Mouse (Mus musculus): ENCODE results near the gene Lep. TPM values are rescaled to one million over a fixed set of nuclear protein-coding genes. Genes with fewer than 3 reads are reported as not detected.

Gene Lep
- polyA plus RNA-seq, 1 experiment: 3.0 TPM

DNA sequence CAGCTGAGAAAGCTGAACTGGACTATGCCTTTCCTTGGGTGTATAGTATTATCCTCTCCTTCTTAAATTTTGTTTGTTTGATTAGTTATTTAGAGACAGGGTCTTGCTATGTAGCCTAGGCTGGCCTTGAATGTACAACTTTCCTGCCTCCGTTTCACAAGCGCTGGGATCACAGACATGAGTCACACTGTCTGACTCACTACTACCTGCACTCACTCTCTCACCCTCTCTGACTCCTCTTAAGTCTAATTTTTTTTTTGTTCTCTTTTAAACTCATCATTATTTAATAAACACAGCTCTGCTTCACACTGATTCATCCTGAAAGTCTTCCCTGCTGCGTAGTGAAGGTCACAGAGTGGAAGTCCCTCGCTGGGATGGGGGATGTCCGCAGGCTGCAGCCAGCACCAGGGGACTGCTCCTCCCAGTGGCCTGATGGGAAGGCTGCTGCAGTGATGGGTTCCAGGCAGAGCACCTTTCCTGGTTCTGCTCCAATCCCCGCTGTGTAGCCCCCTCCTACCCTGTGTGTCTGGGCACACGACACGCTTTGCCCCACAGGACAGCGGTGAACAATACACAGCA lies 22.8 kb downstream of the Lep start:
- H3K4me1 ChIP-seq (replicated peaks; ENCODE audit: control insufficient read depth, insufficient read depth, low read length): no peaks in the 10 kb centered on the region
- H3K36me3 ChIP-seq (ENCODE audit: control insufficient read depth, insufficient read depth, low read length): no peaks in the 10 kb centered on the region
- TF ChIP-seq POLR2A (IDR thresholded peaks at IDR 0.05; ENCODE audit: control insufficient read depth, extremely low read depth, insufficient read depth, low read length, poor library complexity) (no peak), CTCF (IDR thresholded peaks at IDR 0.05; ENCODE audit: borderline replicate concordance, control insufficient read depth, extremely low read depth, insufficient read depth, low read length, poor library complexity) (no peak)
- H3K27me3 ChIP-seq (ENCODE audit: control insufficient read depth, insufficient read depth, low read length): no peaks in the 10 kb centered on the region
- 61% methylated on average over 9 of the region's 9 CpGs for WGBS
- H3K27ac ChIP-seq (ENCODE audit: control insufficient read depth, insufficient read depth, low read length): no peak overlapping the region
- no peak overlapping the region for H3K4me3 ChIP-seq (ENCODE audit: control insufficient read depth, insufficient read depth, low read length)
- no peak for DNase-seq

GRCm38 (mm10) chr6:29084401-29084800 lies 24.4 kb downstream of the Lep start:
- DNase-seq: no peak
- TF ChIP-seq POLR2A (IDR thresholded peaks at IDR 0.05; ENCODE audit: control insufficient read depth, extremely low read depth, insufficient read depth, low read length, poor library complexity) (no peak), CTCF (IDR thresholded peaks at IDR 0.05; ENCODE audit: borderline replicate concordance, control insufficient read depth, extremely low read depth, insufficient read depth, low read length, poor library complexity) (no peak)
- 87% methylated on average over 7 of the region's 7 CpGs for WGBS

GRCm38 (mm10) chr6:29087921-29088709 lies 28.1 kb downstream of the Lep start:
- H3K27me3 ChIP-seq (ENCODE audit: control insufficient read depth, insufficient read depth, low read length): no peaks in the 10 kb centered on the region
- H3K4me3 ChIP-seq (ENCODE audit: control insufficient read depth, insufficient read depth, low read length): no peak overlapping the region
- DNase-seq: no peak
- H3K36me3 ChIP-seq (ENCODE audit: control insufficient read depth, insufficient read depth, low read length): no peaks in the 10 kb centered on the region
- H3K4me1 ChIP-seq (replicated peaks; ENCODE audit: control insufficient read depth, insufficient read depth, low read length): no peaks in the 10 kb centered on the region
- WGBS: 64% methylated on average over 7 of the region's 7 CpGs
- no peak for TF ChIP-seq POLR2A (IDR thresholded peaks at IDR 0.05; ENCODE audit: control insufficient read depth, extremely low read depth, insufficient read depth, low read length, poor library complexity)
- TF ChIP-seq CTCF (IDR thresholded peaks at IDR 0.05; ENCODE audit: borderline replicate concordance, control insufficient read depth, extremely low read depth, insufficient read depth, low read length, poor library complexity): no peak
- H3K27ac ChIP-seq (ENCODE audit: control insufficient read depth, insufficient read depth, low read length): no peak overlapping the region

More at GRCm38 (mm10) chr6:29084401-29084800, 24.4 kb downstream of the Lep start:
- H3K27me3 ChIP-seq (ENCODE audit: control insufficient read depth, insufficient read depth, low read length): no peaks in the 10 kb centered on the region
- H3K27ac ChIP-seq (ENCODE audit: control insufficient read depth, insufficient read depth, low read length): no peak overlapping the region
- H3K4me1 ChIP-seq (replicated peaks; ENCODE audit: control insufficient read depth, insufficient read depth, low read length): no peaks in the 10 kb centered on the region
- H3K4me3 ChIP-seq (ENCODE audit: control insufficient read depth, insufficient read depth, low read length): no peak overlapping the region
- no peaks in the 10 kb centered on the region for H3K36me3 ChIP-seq (ENCODE audit: control insufficient read depth, insufficient read depth, low read length)

GRCm38 (mm10) chr6:29092234-29092633 lies 32.2 kb downstream of the Lep start:
- Histone ChIP-seq H3K4me3 (ENCODE audit: control insufficient read depth, insufficient read depth, low read length) (no peak overlapping the region), H3K27ac (ENCODE audit: control insufficient read depth, insufficient read depth, low read length) (no peak overlapping the region), H3K4me1 (replicated peaks; ENCODE audit: control insufficient read depth, insufficient read depth, low read length) (no peaks in the 10 kb centered on the region), H3K36me3 (ENCODE audit: control insufficient read depth, insufficient read depth, low read length) (no peaks in the 10 kb centered on the region), H3K27me3 (ENCODE audit: control insufficient read depth, insufficient read depth, low read length) (no peaks in the 10 kb centered on the region)
- TF ChIP-seq POLR2A (IDR thresholded peaks at IDR 0.05; ENCODE audit: control insufficient read depth, extremely low read depth, insufficient read depth, low read length, poor library complexity) (no peak), CTCF (IDR thresholded peaks at IDR 0.05; ENCODE audit: borderline replicate concordance, control insufficient read depth, extremely low read depth, insufficient read depth, low read length, poor library complexity) (no peak)
- 87% methylated on average over 7 of the region's 7 CpGs for WGBS
- DNase-seq: no peak

DNA sequence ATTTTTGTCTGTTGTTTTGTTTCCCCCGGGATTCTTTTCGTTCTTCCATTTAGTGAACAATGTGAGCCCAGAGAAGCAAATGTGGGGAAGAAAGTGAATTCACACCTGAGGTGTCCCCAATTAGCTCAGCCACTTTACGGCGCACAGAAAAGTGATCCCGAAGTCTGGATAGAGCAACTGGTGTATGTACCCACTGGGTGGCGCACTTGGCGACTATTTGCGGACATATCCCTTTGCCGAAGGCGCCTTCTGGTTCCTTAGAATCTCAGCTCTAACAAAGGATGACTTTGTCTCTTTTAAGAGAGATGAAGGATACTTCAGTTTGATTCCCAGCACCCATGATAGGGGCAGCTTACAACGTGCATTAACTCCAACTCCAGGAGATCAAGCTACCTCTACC lies 32.9 kb downstream of the Lep start:
- H3K36me3 ChIP-seq (ENCODE audit: control insufficient read depth, insufficient read depth, low read length): no peaks in the 10 kb centered on the region
- no peak overlapping the region for H3K4me3 ChIP-seq (ENCODE audit: control insufficient read depth, insufficient read depth, low read length)
- no peaks in the 10 kb centered on the region for H3K27me3 ChIP-seq (ENCODE audit: control insufficient read depth, insufficient read depth, low read length)
- no peak overlapping the region for H3K27ac ChIP-seq (ENCODE audit: control insufficient read depth, insufficient read depth, low read length)
- TF ChIP-seq POLR2A (IDR thresholded peaks at IDR 0.05; ENCODE audit: control insufficient read depth, extremely low read depth, insufficient read depth, low read length, poor library complexity): no peak
- no peak for TF ChIP-seq CTCF (IDR thresholded peaks at IDR 0.05; ENCODE audit: borderline replicate concordance, control insufficient read depth, extremely low read depth, insufficient read depth, low read length, poor library complexity)
- whole genome bisulfite sequencing: 75% methylated on average over 11 of the region's 11 CpGs
- no peaks in the 10 kb centered on the region for H3K4me1 ChIP-seq (replicated peaks; ENCODE audit: control insufficient read depth, insufficient read depth, low read length)
- DNase-seq: no peak

GRCm38 (mm10) chr6:29099536-29100170 lies 39.6 kb downstream of the Lep start:
- Histone ChIP-seq H3K27me3 (ENCODE audit: control insufficient read depth, insufficient read depth, low read length) (no peaks in the 10 kb centered on the region), H3K4me1 (replicated peaks; ENCODE audit: control insufficient read depth, insufficient read depth, low read length) (no peaks in the 10 kb centered on the region), H3K36me3 (ENCODE audit: control insufficient read depth, insufficient read depth, low read length) (no peaks in the 10 kb centered on the region), H3K27ac (ENCODE audit: control insufficient read depth, insufficient read depth, low read length) (no peak overlapping the region), H3K4me3 (ENCODE audit: control insufficient read depth, insufficient read depth, low read length) (no peak overlapping the region)
- DNase-seq: no peak
- 82% methylated on average over 14 of the region's 14 CpGs for WGBS
- TF ChIP-seq POLR2A (IDR thresholded peaks at IDR 0.05; ENCODE audit: control insufficient read depth, extremely low read depth, insufficient read depth, low read length, poor library complexity) (no peak), CTCF (IDR thresholded peaks at IDR 0.05; ENCODE audit: borderline replicate concordance, control insufficient read depth, extremely low read depth, insufficient read depth, low read length, poor library complexity) (no peak)
